Comparison of ENCODE assay signal across 8 mouse cellular contexts in the genomic region with DNA sequence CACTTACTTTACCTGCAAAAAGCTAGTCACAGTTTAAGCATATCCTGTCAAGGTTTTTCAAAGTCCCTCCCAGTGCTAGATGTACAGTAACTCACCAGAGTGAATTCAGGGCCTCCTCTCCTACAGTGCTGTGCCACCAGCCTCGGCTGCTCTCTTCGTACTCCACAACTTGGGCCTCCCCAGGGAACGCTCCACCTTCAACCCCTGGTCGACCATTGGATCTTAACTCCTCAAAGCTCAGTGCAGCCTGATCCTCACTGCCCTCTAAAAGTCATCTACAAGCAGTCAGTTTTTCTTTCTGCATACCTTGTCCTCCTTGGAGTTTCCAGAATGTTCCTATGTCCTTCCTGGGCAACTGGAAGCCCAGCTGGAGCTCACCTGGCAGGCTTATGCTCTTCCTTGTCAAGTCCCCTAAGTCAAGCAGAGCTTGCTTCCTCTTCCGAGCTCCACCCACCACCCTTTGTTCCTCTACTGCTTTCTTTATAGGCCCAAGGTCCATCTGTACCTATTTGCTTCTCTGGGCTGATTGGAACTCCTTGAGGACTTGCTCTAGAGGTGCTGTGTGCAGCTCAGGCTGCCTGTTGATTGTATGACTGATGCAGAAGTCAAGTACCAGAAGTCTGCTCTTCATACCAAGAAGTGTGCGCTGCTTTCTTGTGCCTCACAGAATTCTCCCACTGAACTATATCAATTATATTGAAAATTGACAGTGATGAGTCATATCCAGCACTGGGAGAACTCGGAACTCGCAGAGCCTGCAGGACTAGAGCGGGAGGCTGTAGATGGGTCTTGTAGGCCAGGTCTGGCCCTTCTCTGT.
A peak's percentile ranks its signal among the peaks of the same experiment; 100 is the strongest.
DNase-seq lines count a peak whose midpoint lies in the region; ATAC-seq lines count a peak whose summit lies in the region.

No protein-coding gene starts in this region.

- ATAC-seq in neural tube, embryonic 11.5 days (ENCODE audit: insufficient read depth, low FRiP score, low TSS enrichment), result peak; percentile 6; the same call in 1 of the 2 replicates
- ATAC-seq in forebrain, embryonic 12.5 days (ENCODE audit: low FRiP score), result peak; percentile 17
- ATAC-seq in kidney, embryonic 14.5 days (ENCODE audit: low FRiP score, low TSS enrichment), result no peak; the same call in 1 of the 2 replicates
- peak; percentile 61 for ATAC-seq in stomach, embryonic 16.5 days (ENCODE audit: insufficient read depth, low FRiP score)

- peak overlapping the region; percentile 56 for H3K4me3 ChIP-seq in neural tube, embryonic 11.5 days (ENCODE audit: low read depth, low read length)
- peak overlapping the region; percentile 58 for H3K4me3 ChIP-seq in forebrain, embryonic 12.5 days (replicated peaks)
- peak overlapping the region; percentile 61 for H3K4me3 ChIP-seq in kidney, embryonic 14.5 days (ENCODE audit: low read length)
- H3K4me3 ChIP-seq in stomach, embryonic 16.5 days (replicated peaks; ENCODE audit: low read length), result peak overlapping the region; percentile 88

- no peak for DNase-seq in neural tube, embryonic 11.5 days (ENCODE audit: low spot score)
- DNase-seq in neural tube, embryonic 10.5 days (ENCODE audit: extremely low spot score, low spot score), result no peak
- DNase-seq in lung, postnatal 4 days, result peak; percentile 41 to 52
- no peak for DNase-seq in right cerebral cortex, postnatal 14 days
- DNase-seq in layer of hippocampus, adult 11-12 months (ENCODE audit: low spot score), result no peak

- peaks cover 23% of the 10 kb centered on the region for H3K4me1 ChIP-seq in neural tube, embryonic 11.5 days (ENCODE audit: control insufficient read depth, insufficient read depth, low read length)
- H3K4me1 ChIP-seq in forebrain, embryonic 12.5 days, result peaks cover 36% of the 10 kb centered on the region
- H3K4me1 ChIP-seq in kidney, embryonic 14.5 days (ENCODE audit: control insufficient read depth, insufficient read depth, low read length), result peaks cover 40% of the 10 kb centered on the region
- H3K4me1 ChIP-seq in stomach, embryonic 16.5 days (ENCODE audit: control insufficient read depth, insufficient read depth, low read length), result peaks cover 30% of the 10 kb centered on the region

- H3K9ac ChIP-seq in neural tube, embryonic 11.5 days (ENCODE audit: low read length), result peak overlapping the region; percentile 85
- peak overlapping the region; percentile 80 for H3K9ac ChIP-seq in forebrain, embryonic 12.5 days
- peak overlapping the region; percentile 79 for H3K9ac ChIP-seq in kidney, embryonic 14.5 days (ENCODE audit: low read depth, low read length)
- H3K9ac ChIP-seq in stomach, embryonic 16.5 days (ENCODE audit: low read length), result peak overlapping the region; percentile 97

- peaks cover 2% of the 10 kb centered on the region; the same call in 1 of the 2 replicates for H3K36me3 ChIP-seq in neural tube, embryonic 11.5 days (ENCODE audit: control insufficient read depth, insufficient read depth, low read length)
- H3K36me3 ChIP-seq in forebrain, embryonic 12.5 days (replicated peaks), result no peaks in the 10 kb centered on the region; the same call in 1 of the 2 replicates
- peaks cover 4% of the 10 kb centered on the region; the same call in 1 of the 2 replicates for H3K36me3 ChIP-seq in kidney, embryonic 14.5 days (ENCODE audit: control insufficient read depth, insufficient read depth, low read length)
- no peaks in the 10 kb centered on the region for H3K36me3 ChIP-seq in stomach, embryonic 16.5 days (ENCODE audit: control insufficient read depth, insufficient read depth, low read length)

- 33% methylated on average over 9 of the region's 9 CpGs for WGBS in neural tube, embryonic 11.5 days
- WGBS in forebrain, embryonic 12.5 days, result 38% methylated on average over 9 of the region's 9 CpGs
- WGBS in kidney, embryonic 14.5 days, result 18% methylated on average over 9 of the region's 9 CpGs
- WGBS in stomach, embryonic 16.5 days, result 23% methylated on average over 9 of the region's 9 CpGs

- no peaks in the 10 kb centered on the region for H3K27me3 ChIP-seq in neural tube, embryonic 11.5 days (ENCODE audit: control insufficient read depth, insufficient read depth, low read length)
- no peaks in the 10 kb centered on the region for H3K27me3 ChIP-seq in forebrain, embryonic 12.5 days
- no peaks in the 10 kb centered on the region for H3K27me3 ChIP-seq in kidney, embryonic 14.5 days (ENCODE audit: control insufficient read depth, insufficient read depth, low read length)
- no peaks in the 10 kb centered on the region for H3K27me3 ChIP-seq in stomach, embryonic 16.5 days (ENCODE audit: control insufficient read depth, insufficient read depth, low read length)

- no peaks in the 10 kb centered on the region for H3K9me3 ChIP-seq in neural tube, embryonic 11.5 days (ENCODE audit: control insufficient read depth, low read length)
- H3K9me3 ChIP-seq in forebrain, embryonic 12.5 days, result no peaks in the 10 kb centered on the region
- no peaks in the 10 kb centered on the region for H3K9me3 ChIP-seq in kidney, embryonic 14.5 days (ENCODE audit: control insufficient read depth, low read length)
- no peaks in the 10 kb centered on the region for H3K9me3 ChIP-seq in stomach, embryonic 16.5 days (replicated peaks; ENCODE audit: control insufficient read depth, low read length)

- peak overlapping the region; percentile 87 for H3K4me2 ChIP-seq in neural tube, embryonic 11.5 days (ENCODE audit: low read depth)
- peak overlapping the region; percentile 95 for H3K4me2 ChIP-seq in forebrain, embryonic 12.5 days
- peak overlapping the region; percentile 82 for H3K4me2 ChIP-seq in kidney, embryonic 14.5 days (replicated peaks; ENCODE audit: low read depth, low read length)
- H3K4me2 ChIP-seq in stomach, embryonic 16.5 days (ENCODE audit: low read depth, low read length), result peak overlapping the region; percentile 74

- peak overlapping the region; percentile 91 for H3K27ac ChIP-seq in neural tube, embryonic 11.5 days (ENCODE audit: low read depth, low read length)
- H3K27ac ChIP-seq in forebrain, embryonic 12.5 days, result peak overlapping the region; percentile 76
- H3K27ac ChIP-seq in kidney, embryonic 14.5 days (ENCODE audit: low read depth, low read length), result peak overlapping the region; percentile 85
- H3K27ac ChIP-seq in stomach, embryonic 16.5 days (ENCODE audit: low read length), result peak overlapping the region; percentile 98

Comparison
In these comparisons a context has a peak if more than half of its experiments do, and no peak if none do; other contexts are left out.
1. DNase-seq: peak in lung, postnatal 4 days (2 of 2); none in neural tube, embryonic 11.5 days (single experiment), neural tube, embryonic 10.5 days (single experiment), right cerebral cortex, postnatal 14 days (single experiment) and layer of hippocampus, adult 11-12 months (single experiment).
2. Peak in every context shown above with its lines, with median percentiles within 50 percentile points of each other: H3K27ac ChIP-seq, H3K4me2 ChIP-seq, H3K4me3 ChIP-seq and H3K9ac ChIP-seq.